28 mouse cellular contexts compared by ENCODE assay signal in genomic region chr2:170969430-170969829, GRCm38 (mm10).
A peak's percentile ranks its signal among the peaks of the same experiment; 100 is the strongest.
DNase-seq lines count a peak whose midpoint lies in the region; ATAC-seq and TF ChIP-seq lines count a peak whose summit lies in the region.
"Had no signal": no experiment of that assay in that cellular context is flagged by ENCODE, and none has a peak within 500 bp of the region (broad histone marks: within the 10 kb centered on the region; RNA-seq: fewer than 3 reads in every experiment).

No protein-coding gene starts in this region.

- 0 out of 2 replicates have a peak overlapping the region, but pooled peaks have one; percentile 48 for H3K27ac ChIP-seq in embryonic facial prominence, embryonic 10.5 days (replicated peaks)
- no peak overlapping the region for H3K27ac ChIP-seq in limb, embryonic 14.5 days (replicated peaks; ENCODE audit: low read depth, low read length)
- H3K27ac ChIP-seq in forebrain, embryonic 12.5 days = no peak overlapping the region
- H3K27ac ChIP-seq: embryonic facial prominence, embryonic 15.5 days; forebrain, embryonic 13.5 days; heart, embryonic 15.5 days; limb, embryonic 13.5 days; liver, embryonic 12.5 days; macrophage; midbrain, embryonic 10.5 days; midbrain, embryonic 15.5 days; neural tube, embryonic 15.5 days had no signal

- WGBS in embryonic facial prominence, embryonic 10.5 days = 69% methylated on average over 3 of the region's 3 CpGs
- 28% methylated on average over 3 of the region's 3 CpGs for WGBS in limb, embryonic 14.5 days
- WGBS in forebrain, embryonic 12.5 days = 87% methylated on average over 3 of the region's 3 CpGs

- H3K9me3 ChIP-seq in embryonic facial prominence, embryonic 10.5 days = no peaks in the 10 kb centered on the region
- no peaks in the 10 kb centered on the region for H3K9me3 ChIP-seq in limb, embryonic 14.5 days (ENCODE audit: control insufficient read depth, low read length)
- H3K9me3 ChIP-seq in forebrain, embryonic 12.5 days = no peaks in the 10 kb centered on the region
- H3K9me3 ChIP-seq: embryonic facial prominence, embryonic 15.5 days; heart, embryonic 15.5 days; midbrain, embryonic 15.5 days; neural tube, embryonic 15.5 days had no signal

- DNase-seq in embryo, embryonic 10 days (ENCODE audit: low spot score) = peak; percentile 31
- no peak for DNase-seq in embryo, embryonic 9.5 days (ENCODE audit: extremely low spot score)
- DNase-seq in kidney, postnatal 4 days = peak; percentile 12 to 16
- no peak for DNase-seq in kidney, adult 8-10 months
- peak; percentile 16 for DNase-seq in embryonic facial prominence, embryonic 10.5 days (ENCODE audit: low spot score)
- peak; percentile 23 for DNase-seq in limb, embryonic 14.5 days (ENCODE audit: low spot score)
- no peak for DNase-seq in adrenal gland, postnatal 4 days (ENCODE audit: low spot score in 2 of 2)
- DNase-seq: adrenal gland, adult 8-10 months; cerebellum, adult 9-10 months; gastrocnemius, postnatal 14 days; kidney, adult 2 months; liver, postnatal 0 days; retina, postnatal 1 day; right cerebral cortex, postnatal 14 days; thymus, postnatal 14 days had no signal

- H3K36me3 ChIP-seq in embryonic facial prominence, embryonic 10.5 days (replicated peaks) = no peaks in the 10 kb centered on the region
- H3K36me3 ChIP-seq in limb, embryonic 14.5 days (ENCODE audit: control insufficient read depth, insufficient read depth, low read length) = no peaks in the 10 kb centered on the region
- H3K36me3 ChIP-seq in forebrain, embryonic 12.5 days (replicated peaks) = no peaks in the 10 kb centered on the region
- H3K36me3 ChIP-seq: embryonic facial prominence, embryonic 15.5 days; G1E; heart, embryonic 15.5 days; limb, embryonic 13.5 days; liver, embryonic 12.5 days; midbrain, embryonic 10.5 days; midbrain, embryonic 15.5 days; neural tube, embryonic 15.5 days had no signal

- H3K27me3 ChIP-seq in embryonic facial prominence, embryonic 10.5 days (replicated peaks; ENCODE audit: low read depth, poor library complexity, severe bottlenecking) = no peaks in the 10 kb centered on the region
- H3K27me3 ChIP-seq in limb, embryonic 14.5 days (ENCODE audit: control insufficient read depth, insufficient read depth, low read length) = no peaks in the 10 kb centered on the region
- no peaks in the 10 kb centered on the region for H3K27me3 ChIP-seq in forebrain, embryonic 12.5 days
- H3K27me3 ChIP-seq: embryonic facial prominence, embryonic 15.5 days; forebrain, embryonic 13.5 days; heart, embryonic 15.5 days; limb, embryonic 13.5 days; liver, embryonic 12.5 days; midbrain, embryonic 15.5 days; neural tube, embryonic 15.5 days had no signal

- no peak overlapping the region for H3K4me3 ChIP-seq in embryonic facial prominence, embryonic 10.5 days
- no peak overlapping the region for H3K4me3 ChIP-seq in limb, embryonic 14.5 days (replicated peaks; ENCODE audit: low read length)
- no peak overlapping the region for H3K4me3 ChIP-seq in forebrain, embryonic 12.5 days (replicated peaks)
- H3K4me3 ChIP-seq: embryonic facial prominence, embryonic 15.5 days; forebrain, embryonic 13.5 days; heart, embryonic 15.5 days; limb, embryonic 13.5 days; liver, embryonic 12.5 days; midbrain, embryonic 10.5 days; midbrain, embryonic 15.5 days; neural tube, embryonic 15.5 days had no signal

- H3K4me2 ChIP-seq in limb, embryonic 14.5 days (replicated peaks; ENCODE audit: low read depth, low read length, severe bottlenecking) = no peak overlapping the region
- H3K4me2 ChIP-seq in forebrain, embryonic 12.5 days = no peak overlapping the region
- H3K4me2 ChIP-seq: embryonic facial prominence, embryonic 15.5 days; forebrain, embryonic 13.5 days; heart, embryonic 15.5 days; limb, embryonic 13.5 days; liver, embryonic 12.5 days; midbrain, embryonic 15.5 days; neural tube, embryonic 15.5 days had no signal

- TF ChIP-seq POLR2A in limb, embryonic 14.5 days (IDR thresholded peaks at IDR 0.05; ENCODE audit: borderline replicate concordance, extremely low read depth, insufficient read depth, insufficient read length) = no peak

- no peak for ATAC-seq in limb, embryonic 14.5 days (ENCODE audit: low FRiP score, low read depth)
- no peak for ATAC-seq in forebrain, embryonic 12.5 days (ENCODE audit: low FRiP score)
- ATAC-seq: forebrain, embryonic 13.5 days; hindbrain, embryonic 16.5 days; liver, embryonic 12.5 days; liver, postnatal 0 days; lung, postnatal 0 days; midbrain, embryonic 15.5 days had no signal

- H3K9ac ChIP-seq in limb, embryonic 14.5 days (ENCODE audit: low read depth, low read length, severe bottlenecking) = no peak overlapping the region
- H3K9ac ChIP-seq in forebrain, embryonic 12.5 days = no peak overlapping the region
- H3K9ac ChIP-seq: embryonic facial prominence, embryonic 15.5 days; forebrain, embryonic 13.5 days; heart, embryonic 15.5 days; limb, embryonic 13.5 days; liver, embryonic 12.5 days; liver, postnatal 0 days; midbrain, embryonic 15.5 days; neural tube, embryonic 15.5 days had no signal

- peaks cover 6% of the 10 kb centered on the region; the same call in 1 of the 2 replicates for H3K4me1 ChIP-seq in embryonic facial prominence, embryonic 10.5 days
- no peaks in the 10 kb centered on the region for H3K4me1 ChIP-seq in limb, embryonic 14.5 days (ENCODE audit: control insufficient read depth, insufficient read depth, low read length)
- no peaks in the 10 kb centered on the region for H3K4me1 ChIP-seq in forebrain, embryonic 12.5 days
- H3K4me1 ChIP-seq: embryonic facial prominence, embryonic 15.5 days; forebrain, embryonic 13.5 days; heart, embryonic 15.5 days; liver, embryonic 12.5 days; midbrain, embryonic 10.5 days; midbrain, embryonic 15.5 days had no signal

Comparison
In these comparisons a context has a peak if more than half of its experiments do, and no peak if none do; other contexts are left out.
1. DNase-seq: peak in embryo, embryonic 10 days (single experiment), kidney, postnatal 4 days (2 of 2), embryonic facial prominence, embryonic 10.5 days (single experiment) and limb, embryonic 14.5 days (single experiment); none in embryo, embryonic 9.5 days (single experiment), kidney, adult 8-10 months (0 of 2) and adrenal gland, postnatal 4 days (0 of 2).